Mouse (Mus musculus): ENCODE measurements around the gene Pigx. TPM values are rescaled to one million over a fixed set of nuclear protein-coding genes. Genes with fewer than 3 reads are reported as not detected.
"Not testable (repeated sequence)": the region's sequence is repeated elsewhere in the genome, so short reads cannot be mapped to it uniquely, and the experiment has no call there.

The Pigx gene
- polyA plus RNA-seq, 1 experiment = 29.0 TPM

DNA sequence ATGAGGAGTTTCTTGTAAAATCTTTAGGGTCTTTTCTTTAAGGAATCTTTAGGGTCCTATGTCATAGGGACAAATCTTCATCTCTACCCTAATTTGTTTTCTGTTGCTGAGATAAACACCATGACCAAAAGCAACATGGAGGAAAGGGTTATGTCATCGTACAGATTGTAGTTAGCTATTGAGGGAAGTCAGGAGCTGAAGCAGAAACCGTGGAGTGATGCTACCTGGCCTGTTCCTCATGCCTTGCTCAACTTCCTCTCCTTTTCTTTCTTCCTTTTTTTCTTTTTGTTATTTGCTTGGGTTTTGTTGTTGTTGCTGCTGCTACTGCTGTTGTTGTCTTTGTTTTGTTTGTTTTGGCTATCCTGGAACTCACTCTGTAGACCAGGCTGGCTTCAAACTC is 9.0 kb upstream of the Pigx start:
- Histone ChIP-seq H3K4me3 (ENCODE audit: insufficient read depth, low read depth, low read length) (no peak overlapping the region), H3K27ac (ENCODE audit: insufficient read depth, low read depth, low read length) (no peak overlapping the region), H3K36me3 (ENCODE audit: control insufficient read depth, insufficient read depth, low read length) (peaks cover 2% of the 10 kb centered on the region), H3K4me1 (ENCODE audit: control insufficient read depth, insufficient read depth, low read length) (no peaks in the 10 kb centered on the region), H3K27me3 (replicated peaks; ENCODE audit: control insufficient read depth, insufficient read depth, low read length) (no peaks in the 10 kb centered on the region)
- DNase-seq = no peak
- TF ChIP-seq CTCF (conservative IDR thresholded peaks at IDR 0.05; ENCODE audit: insufficient read depth, insufficient read length, low read depth, low read length) = no peak
- no peak for TF ChIP-seq POLR2A (IDR thresholded peaks at IDR 0.05; ENCODE audit: low read depth, low read length)
- WGBS = 76% methylated on average over 2 of the region's 2 CpGs

GRCm38 (mm10) chr16:32108170-32108569 is 8.6 kb upstream of the Pigx start:
- Histone ChIP-seq H3K36me3 (ENCODE audit: control insufficient read depth, insufficient read depth, low read length) (peaks cover 2% of the 10 kb centered on the region), H3K4me3 (ENCODE audit: insufficient read depth, low read depth, low read length) (no peak overlapping the region), H3K4me1 (ENCODE audit: control insufficient read depth, insufficient read depth, low read length) (no peaks in the 10 kb centered on the region), H3K27me3 (replicated peaks; ENCODE audit: control insufficient read depth, insufficient read depth, low read length) (no peaks in the 10 kb centered on the region), H3K27ac (ENCODE audit: insufficient read depth, low read depth, low read length) (no peak overlapping the region)
- no peak for TF ChIP-seq POLR2A (IDR thresholded peaks at IDR 0.05; ENCODE audit: low read depth, low read length)
- peak; percentile 29; the same call in 1 of the 2 replicates for TF ChIP-seq CTCF (conservative IDR thresholded peaks at IDR 0.05; ENCODE audit: insufficient read depth, insufficient read length, low read depth, low read length)
- 67% methylated on average over 7 of the region's 7 CpGs for WGBS
- DNase-seq = no peak

- H3K27ac ChIP-seq (ENCODE audit: insufficient read depth, low read depth, low read length) = no peak overlapping the region
- WGBS = 88% methylated on average over 12 of the region's 12 CpGs
These were observed 8.0 kb upstream of the Pigx start for GRCm38 (mm10) chr16:32107342-32108045.

GRCm38 (mm10) chr16:32105698-32106097 is 6.2 kb upstream of the Pigx start:
- no peaks in the 10 kb centered on the region for H3K4me1 ChIP-seq (ENCODE audit: control insufficient read depth, insufficient read depth, low read length)
- DNase-seq = no peak
- TF ChIP-seq POLR2A (IDR thresholded peaks at IDR 0.05; ENCODE audit: low read depth, low read length) (no peak), CTCF (conservative IDR thresholded peaks at IDR 0.05; ENCODE audit: insufficient read depth, insufficient read length, low read depth, low read length) (peak; percentile 23; the same call in 1 of the 2 replicates)
- H3K27me3 ChIP-seq (replicated peaks; ENCODE audit: control insufficient read depth, insufficient read depth, low read length) = no peaks in the 10 kb centered on the region
- H3K4me3 ChIP-seq (ENCODE audit: insufficient read depth, low read depth, low read length) = no peak overlapping the region
- peaks cover 2% of the 10 kb centered on the region for H3K36me3 ChIP-seq (ENCODE audit: control insufficient read depth, insufficient read depth, low read length)
- 100% methylated on average over 1 of the region's 1 CpGs for WGBS
- H3K27ac ChIP-seq (ENCODE audit: insufficient read depth, low read depth, low read length) = no peak overlapping the region

More at GRCm38 (mm10) chr16:32107342-32108045, 8.0 kb upstream of the Pigx start:
- Histone ChIP-seq H3K27me3 (replicated peaks; ENCODE audit: control insufficient read depth, insufficient read depth, low read length) (no peaks in the 10 kb centered on the region), H3K4me3 (ENCODE audit: insufficient read depth, low read depth, low read length) (no peak overlapping the region), H3K36me3 (ENCODE audit: control insufficient read depth, insufficient read depth, low read length) (peaks cover 2% of the 10 kb centered on the region), H3K4me1 (ENCODE audit: control insufficient read depth, insufficient read depth, low read length) (no peaks in the 10 kb centered on the region)
- TF ChIP-seq CTCF (conservative IDR thresholded peaks at IDR 0.05; ENCODE audit: insufficient read depth, insufficient read length, low read depth, low read length) (no peak), POLR2A (IDR thresholded peaks at IDR 0.05; ENCODE audit: low read depth, low read length) (no peak)
- no peak for DNase-seq

DNA sequence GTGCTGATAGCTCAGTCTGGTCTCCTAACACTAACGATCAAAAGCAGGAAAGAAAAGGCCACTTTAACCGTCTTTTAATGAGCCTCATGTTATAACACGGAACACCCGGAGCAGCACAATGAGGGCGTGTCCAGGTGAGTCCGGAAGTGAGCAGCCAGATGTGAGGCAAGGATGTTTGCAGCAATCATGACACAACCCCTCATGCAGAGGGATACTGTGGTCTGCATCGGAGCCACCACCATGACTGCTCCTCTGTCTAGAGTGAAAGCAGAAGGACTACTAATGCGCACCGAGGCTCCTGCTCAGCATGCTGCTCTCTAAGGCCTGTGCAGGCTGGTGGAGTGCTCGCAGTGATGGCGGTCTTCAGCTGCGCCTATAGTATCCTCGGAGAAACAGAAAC is 2.8 kb upstream of the Pigx start:
- TF ChIP-seq CTCF (conservative IDR thresholded peaks at IDR 0.05; ENCODE audit: insufficient read depth, insufficient read length, low read depth, low read length) (no peak), POLR2A (IDR thresholded peaks at IDR 0.05; ENCODE audit: low read depth, low read length) (no peak)
- 89% methylated on average over 13 of the region's 13 CpGs for WGBS

DNA sequence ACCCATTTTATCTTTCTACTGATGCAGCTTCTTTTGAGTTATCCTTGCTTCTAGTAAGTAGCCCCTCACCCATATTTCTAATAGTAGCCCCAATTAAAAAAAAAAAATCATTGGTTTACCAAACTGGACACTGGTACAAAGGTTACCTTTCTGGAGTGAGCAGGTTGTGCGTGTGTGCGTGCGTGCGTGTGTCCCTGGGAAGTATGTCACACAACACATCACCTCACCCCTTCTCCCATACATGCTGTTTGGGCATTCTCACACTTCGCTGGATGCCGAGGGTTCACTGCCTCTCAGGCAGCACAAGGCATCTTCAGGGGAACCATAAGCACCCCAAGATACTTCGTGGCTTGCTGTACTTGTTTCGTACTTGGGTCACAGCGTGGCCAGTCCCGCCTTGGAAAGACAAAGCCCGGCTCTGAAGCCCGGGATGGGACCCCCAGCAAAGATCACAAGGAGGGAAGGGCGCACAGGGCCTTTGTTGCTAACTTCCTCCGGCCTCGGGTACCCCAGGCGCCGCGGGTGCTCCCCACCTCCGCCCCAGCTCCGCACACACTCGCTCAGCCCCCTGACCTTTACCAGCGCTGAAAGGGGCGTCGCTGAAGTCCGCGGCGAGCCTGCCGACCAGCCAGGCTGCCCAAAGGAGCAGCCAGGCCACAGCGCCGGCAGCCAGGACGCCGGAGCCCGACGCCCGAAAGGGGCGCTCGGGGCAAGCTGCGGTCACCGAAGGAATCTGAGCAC is 473 bp downstream of the Pigx start:
- peak; percentile 24 for DNase-seq
- TF ChIP-seq CTCF (conservative IDR thresholded peaks at IDR 0.05; ENCODE audit: insufficient read depth, insufficient read length, low read depth, low read length) (no peak), POLR2A (IDR thresholded peaks at IDR 0.05; ENCODE audit: low read depth, low read length) (no peak)
- Histone ChIP-seq H3K36me3 (ENCODE audit: control insufficient read depth, insufficient read depth, low read length) (no peaks in the 10 kb centered on the region), H3K27me3 (replicated peaks; ENCODE audit: control insufficient read depth, insufficient read depth, low read length) (no peaks in the 10 kb centered on the region), H3K4me1 (ENCODE audit: control insufficient read depth, insufficient read depth, low read length) (peaks cover 4% of the 10 kb centered on the region; the same call in 1 of the 2 replicates), H3K4me3 (ENCODE audit: insufficient read depth, low read depth, low read length) (peak overlapping the region; percentile 66), H3K27ac (ENCODE audit: insufficient read depth, low read depth, low read length) (peak overlapping the region; percentile 76)
- WGBS = under 1% methylated on average over 39 of the region's 39 CpGs

More for the DNA sequence above, 2.8 kb upstream of the Pigx start:
- Histone ChIP-seq H3K27ac (ENCODE audit: insufficient read depth, low read depth, low read length) (no peak overlapping the region), H3K4me3 (ENCODE audit: insufficient read depth, low read depth, low read length) (no peak overlapping the region), H3K4me1 (ENCODE audit: control insufficient read depth, insufficient read depth, low read length) (peaks cover 4% of the 10 kb centered on the region; the same call in 1 of the 2 replicates), H3K27me3 (replicated peaks; ENCODE audit: control insufficient read depth, insufficient read depth, low read length) (no peaks in the 10 kb centered on the region), H3K36me3 (ENCODE audit: control insufficient read depth, insufficient read depth, low read length) (peaks cover 2% of the 10 kb centered on the region)
- no peak for DNase-seq

DNA sequence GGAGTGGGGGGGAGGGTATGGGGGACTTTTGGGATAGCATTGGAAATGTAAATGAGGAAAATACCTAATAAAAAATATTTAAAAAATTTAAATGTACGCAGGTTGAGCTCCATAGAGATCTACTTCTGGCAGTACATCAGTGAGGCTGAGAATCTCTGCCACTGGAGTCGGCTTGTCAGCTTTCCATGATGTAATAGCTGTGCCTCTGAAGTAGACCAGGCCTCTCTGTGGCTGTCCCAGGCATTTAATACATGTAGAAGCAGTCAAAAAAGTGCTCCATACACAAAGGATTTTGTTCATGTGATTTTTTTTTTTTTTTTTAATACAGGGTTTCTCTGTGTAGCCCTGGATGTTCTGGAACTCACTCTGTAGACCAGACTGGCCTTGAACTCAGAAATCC is 1.8 kb downstream of the Pigx start:
- not testable (repeated sequence) for H3K4me1 ChIP-seq (ENCODE audit: control insufficient read depth, insufficient read depth, low read length); H3K36me3 ChIP-seq (ENCODE audit: control insufficient read depth, insufficient read depth, low read length); DNase-seq; H3K4me3 ChIP-seq (ENCODE audit: insufficient read depth, low read depth, low read length); H3K27ac ChIP-seq (ENCODE audit: insufficient read depth, low read depth, low read length); H3K27me3 ChIP-seq (replicated peaks; ENCODE audit: control insufficient read depth, insufficient read depth, low read length)
- 91% methylated on average over 2 of the region's 2 CpGs for WGBS

Measured in kidney, adult 2 months (tissue).